Mouse (Mus musculus): ENCODE results near the gene Ptpro.

Ptpro gene

DNA sequence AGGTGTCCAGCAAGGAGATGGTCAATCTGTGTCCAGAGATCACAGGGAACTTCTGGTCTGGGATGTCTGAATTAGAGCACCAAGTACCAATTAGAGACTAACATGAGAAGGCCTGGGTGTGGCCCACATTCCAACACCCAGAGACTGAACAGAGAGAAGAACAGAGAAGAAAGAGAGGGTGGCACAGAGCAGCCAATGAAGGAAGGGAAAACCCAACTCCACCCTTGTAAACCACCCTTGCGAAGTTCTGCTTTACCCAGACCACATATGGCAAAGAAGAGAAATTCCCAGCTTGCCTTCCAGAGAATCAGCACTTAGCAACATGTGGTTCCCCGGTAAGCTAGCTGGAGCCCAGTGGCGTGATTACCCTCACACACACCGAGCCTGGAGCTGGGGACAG, 152.1 kb downstream of the Ptpro start:
- no peak for TF ChIP-seq GATA4 (IDR thresholded peaks at IDR 0.05; ENCODE audit: insufficient replicate concordance, low read length)

DNA sequence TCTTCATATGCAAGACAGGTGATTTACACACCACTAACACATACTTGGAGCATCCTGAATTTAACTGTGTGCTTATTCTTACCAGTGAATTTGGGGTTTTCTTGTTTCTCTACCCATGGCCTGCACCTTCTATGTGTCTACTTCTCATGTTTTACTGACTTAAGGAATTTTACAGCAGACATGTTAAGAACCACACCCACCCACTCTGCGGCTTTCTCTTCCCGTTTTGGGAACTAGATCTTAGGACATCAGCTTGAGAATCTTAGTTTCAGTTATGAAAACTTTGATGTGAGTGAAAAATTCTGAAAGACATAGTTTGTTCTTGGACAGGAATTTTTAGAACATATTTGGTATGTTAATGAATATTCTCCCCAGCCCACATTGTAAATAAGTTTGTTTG, 153.6 kb downstream of the Ptpro start:
- no peak for TF ChIP-seq GATA4 (IDR thresholded peaks at IDR 0.05; ENCODE audit: insufficient replicate concordance, low read length)

DNA sequence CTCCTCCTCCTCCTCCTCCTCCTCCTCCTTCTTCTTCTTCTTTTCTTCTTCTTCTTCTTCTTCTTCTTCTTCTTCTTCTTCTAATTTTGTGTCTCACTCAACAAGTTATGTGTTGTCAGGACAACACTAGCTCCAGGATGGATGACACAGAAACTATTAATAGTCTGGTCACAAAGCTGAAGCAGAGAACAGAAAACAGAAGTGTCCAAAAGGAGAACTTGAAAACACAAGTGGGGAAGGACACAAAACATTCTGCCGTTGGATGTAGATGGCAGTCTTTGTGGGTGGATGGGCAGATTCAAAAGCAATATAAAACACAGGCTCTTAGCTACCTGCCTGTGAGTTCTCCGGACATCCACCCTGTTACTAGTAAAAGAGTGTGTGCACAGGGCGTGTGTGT, 158.4 kb downstream of the Ptpro start:
- no peak for TF ChIP-seq GATA4 (IDR thresholded peaks at IDR 0.05; ENCODE audit: insufficient replicate concordance, low read length)

DNA sequence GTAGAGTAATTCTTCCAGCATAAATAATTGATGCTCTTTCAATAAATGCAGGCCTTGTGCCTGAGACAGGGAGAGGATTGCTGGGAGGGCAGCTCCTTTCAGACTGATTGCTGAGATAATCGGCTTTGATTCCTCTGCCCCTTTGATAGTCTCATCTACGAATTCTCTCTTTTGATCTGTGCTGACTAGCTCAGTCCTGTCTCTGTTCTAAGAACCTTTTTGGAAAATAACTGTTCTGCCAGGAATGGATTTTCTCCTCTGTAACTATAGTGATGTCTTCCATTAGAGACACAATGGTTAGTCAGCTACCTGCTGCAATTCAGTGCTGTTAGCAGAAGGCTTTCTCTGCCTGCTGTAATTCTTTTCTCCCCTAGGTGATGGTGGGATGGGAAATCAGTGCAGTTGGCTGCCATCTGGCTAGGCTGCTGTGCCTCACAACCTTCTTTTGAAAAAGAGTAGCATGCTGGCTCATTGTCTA, 159.8 kb downstream of the Ptpro start:
- TF ChIP-seq GATA4 (IDR thresholded peaks at IDR 0.05; ENCODE audit: insufficient replicate concordance, low read length) = no peak

DNA sequence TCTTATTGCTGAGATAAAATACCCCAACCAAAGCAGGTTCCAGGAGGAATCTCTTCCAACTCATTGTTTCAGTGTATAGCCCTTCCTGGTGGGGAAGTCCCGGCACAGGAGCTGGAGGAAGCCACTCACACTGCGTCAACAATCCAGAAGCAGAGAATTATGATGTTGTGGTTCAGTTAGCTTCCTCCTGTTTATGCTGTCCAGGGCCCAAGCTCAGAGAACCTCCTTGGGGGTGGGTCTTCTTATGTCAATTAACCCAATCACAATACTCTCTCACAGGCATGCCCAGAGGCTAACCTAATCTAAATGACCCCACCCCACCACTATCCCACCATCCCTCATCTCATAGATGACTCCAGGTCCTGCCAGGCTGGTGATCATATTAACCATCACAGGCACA, 160.9 kb downstream of the Ptpro start:
- TF ChIP-seq GATA4 (IDR thresholded peaks at IDR 0.05; ENCODE audit: insufficient replicate concordance, low read length) = no peak

DNA sequence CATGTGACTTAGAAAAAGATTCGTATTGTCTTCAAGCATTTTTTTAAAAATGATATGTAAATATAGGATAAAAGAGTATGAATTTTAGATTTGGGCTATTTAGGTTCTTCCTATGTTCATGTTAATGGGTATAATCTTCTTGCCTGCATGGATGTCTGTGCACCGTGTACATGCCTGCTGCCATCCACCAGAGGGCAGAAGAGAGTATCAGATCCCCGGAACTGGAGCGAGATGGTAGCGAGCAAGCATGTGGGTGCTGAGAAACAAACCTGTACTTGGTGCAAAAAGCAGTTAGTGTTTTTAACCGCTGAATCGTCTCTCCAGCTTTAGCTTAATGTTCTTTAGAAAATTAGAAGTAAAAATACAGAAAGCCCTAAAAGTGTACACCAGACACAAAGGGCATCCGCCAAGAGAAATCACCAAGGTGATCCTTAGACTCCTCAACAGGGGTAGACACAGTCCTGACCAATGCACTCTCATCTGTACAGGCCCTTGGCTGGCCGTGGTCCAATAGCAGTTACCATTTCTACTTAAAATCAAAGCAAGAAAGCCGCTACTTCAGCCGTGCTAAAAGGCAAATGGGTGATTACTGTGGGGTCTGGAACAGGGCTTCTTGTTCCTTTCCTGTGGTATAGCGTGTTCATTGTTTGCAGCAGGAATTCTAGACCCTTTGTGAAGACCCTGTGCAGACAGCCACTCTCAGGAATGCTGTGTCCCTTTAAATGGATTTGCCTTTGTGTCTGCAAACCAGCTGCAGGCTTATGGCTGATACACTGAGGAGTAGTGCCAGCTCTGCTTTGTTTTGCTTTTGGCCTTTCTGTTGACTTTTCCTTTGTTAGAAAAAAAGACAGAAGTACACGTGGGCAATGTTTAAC, 162.6 kb downstream of the Ptpro start:
- no peak for TF ChIP-seq GATA4 (IDR thresholded peaks at IDR 0.05; ENCODE audit: insufficient replicate concordance, low read length)

DNA sequence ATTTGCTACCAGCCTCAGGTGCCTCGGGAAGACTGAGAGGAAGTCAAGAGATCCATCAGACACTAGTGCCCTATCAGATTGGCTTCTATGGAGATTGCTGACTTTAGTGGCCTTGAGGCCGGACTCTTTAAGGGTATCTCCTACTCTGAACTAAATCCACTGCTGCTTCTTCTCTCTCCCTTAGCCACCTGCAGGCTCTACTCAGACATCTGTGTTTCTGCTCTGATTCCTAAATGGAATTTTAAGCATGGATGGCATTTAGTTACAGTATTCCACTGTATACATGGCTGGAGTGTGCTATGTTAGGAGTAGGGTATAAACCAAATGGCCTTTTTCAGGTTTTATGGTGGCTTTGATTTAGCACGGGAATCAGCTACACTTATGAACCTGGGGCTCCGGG, 170.7 kb downstream of the Ptpro start:
- no peak for TF ChIP-seq GATA4 (IDR thresholded peaks at IDR 0.05; ENCODE audit: insufficient replicate concordance, low read length)

DNA sequence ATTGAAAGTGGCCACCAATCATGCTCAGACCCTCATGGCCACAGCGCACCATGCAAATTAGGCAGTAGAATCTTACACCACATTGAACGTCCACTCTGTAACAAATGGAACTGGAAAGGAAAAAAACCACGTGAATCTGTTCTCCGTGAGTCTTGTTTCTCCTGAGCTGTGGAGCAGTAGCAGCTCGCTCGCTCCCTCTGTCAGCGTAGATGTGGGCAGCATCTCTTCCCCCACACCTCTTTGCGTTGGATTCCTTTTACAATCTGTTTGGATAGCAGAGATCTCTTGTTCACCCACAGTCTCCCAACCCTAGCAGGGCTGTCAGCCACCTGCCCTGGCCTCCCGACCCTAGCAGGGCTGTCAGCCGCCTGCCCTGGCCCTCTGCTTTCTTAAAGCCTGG, 171.7 kb downstream of the Ptpro start:
- no peak for TF ChIP-seq GATA4 (IDR thresholded peaks at IDR 0.05; ENCODE audit: insufficient replicate concordance, low read length)

DNA sequence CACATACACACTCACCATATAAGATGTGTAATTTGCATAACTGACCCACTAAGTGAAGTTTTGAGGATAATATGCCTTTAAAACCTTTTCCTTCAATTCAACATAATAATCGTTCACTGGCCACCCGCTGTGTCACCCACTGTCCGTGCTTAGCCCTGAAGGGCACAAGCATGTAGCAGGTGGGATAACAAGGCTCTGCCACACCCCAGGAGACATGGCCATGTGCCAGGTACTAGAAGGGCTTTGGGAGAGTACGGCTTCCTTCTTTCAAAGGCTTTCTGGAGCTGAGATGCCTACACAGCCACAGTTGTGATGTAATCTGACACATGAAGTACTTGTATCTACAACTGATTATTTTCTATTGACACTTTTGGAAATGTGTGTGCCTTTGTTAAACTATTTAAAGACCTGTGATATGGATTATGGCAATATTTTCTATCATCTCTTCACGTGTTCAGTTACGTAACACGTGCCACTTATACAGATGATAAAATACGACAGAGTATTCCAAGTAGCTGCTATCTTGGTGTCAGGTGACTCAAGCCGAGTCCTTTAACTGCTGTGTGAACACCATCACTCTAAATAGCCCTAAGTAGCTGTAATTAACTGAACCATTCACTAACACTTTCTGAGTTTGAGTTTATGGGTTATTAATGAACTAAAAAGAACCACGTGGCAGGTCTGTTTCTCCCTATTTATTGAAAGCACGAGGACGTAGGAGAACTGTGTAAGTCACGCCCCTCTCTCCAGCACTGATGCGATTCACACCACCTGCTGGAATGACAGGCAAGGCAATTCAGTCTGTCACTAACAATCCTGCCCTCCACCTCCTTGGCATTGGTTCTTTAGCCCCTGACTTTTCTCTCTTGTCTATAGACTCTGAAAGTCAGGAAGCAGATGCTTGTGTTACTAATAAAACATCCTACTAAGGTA, 173.6 kb downstream of the Ptpro start:
- no peak for TF ChIP-seq GATA4 (IDR thresholded peaks at IDR 0.05; ENCODE audit: insufficient replicate concordance, low read length)

DNA sequence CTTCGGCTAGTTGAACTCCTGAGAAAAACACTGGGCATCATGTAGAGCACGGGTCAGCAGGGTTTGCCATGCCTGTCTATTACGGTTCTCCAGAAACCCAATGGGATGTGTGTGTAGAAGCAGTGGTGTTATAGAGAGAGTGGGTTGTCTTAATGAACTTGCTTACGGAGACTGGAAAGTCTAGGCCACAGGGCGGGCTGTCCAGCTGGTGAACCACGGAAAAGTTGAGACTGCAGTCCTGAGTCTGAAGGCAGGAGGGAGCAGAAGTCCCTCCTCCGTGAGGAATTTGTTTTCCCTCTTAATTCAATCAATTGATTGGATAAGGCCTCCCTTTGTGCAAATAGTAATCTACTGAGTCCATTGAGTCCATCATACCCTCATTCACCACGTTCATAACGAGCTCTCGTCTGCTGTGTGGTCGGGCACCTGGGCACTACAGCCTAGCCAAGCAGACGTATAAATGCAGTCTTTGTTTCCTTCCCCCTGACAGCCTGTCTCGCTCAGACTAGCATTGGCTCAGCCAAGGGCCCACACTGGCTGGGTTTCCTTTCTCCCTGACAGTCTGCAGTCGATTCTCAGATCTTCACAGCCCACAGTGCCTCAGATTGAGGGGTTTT, 181.5 kb downstream of the Ptpro start:
- no peak for TF ChIP-seq GATA4 (IDR thresholded peaks at IDR 0.05; ENCODE audit: insufficient replicate concordance, low read length)

DNA sequence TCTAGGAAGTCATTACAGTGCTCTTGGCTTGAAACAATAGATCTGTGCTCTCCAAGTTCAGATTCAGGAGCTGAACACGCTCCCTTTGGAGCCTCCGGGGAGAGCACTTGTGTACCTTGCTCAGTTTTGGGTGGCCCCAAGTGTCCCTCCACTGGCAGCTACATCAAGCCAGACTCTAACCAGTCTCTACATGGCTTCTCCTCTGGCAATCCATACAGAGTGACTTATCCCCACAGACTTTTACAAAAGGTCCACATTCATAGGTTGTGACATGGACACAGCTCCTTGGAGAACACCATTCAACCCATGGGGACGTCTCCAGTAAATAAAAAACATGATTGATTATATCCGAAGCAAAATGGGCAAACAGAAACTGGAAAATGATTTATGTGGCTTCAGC, 185.4 kb downstream of the Ptpro start:
- TF ChIP-seq GATA4 (IDR thresholded peaks at IDR 0.05; ENCODE audit: insufficient replicate concordance, low read length) = no peak

DNA sequence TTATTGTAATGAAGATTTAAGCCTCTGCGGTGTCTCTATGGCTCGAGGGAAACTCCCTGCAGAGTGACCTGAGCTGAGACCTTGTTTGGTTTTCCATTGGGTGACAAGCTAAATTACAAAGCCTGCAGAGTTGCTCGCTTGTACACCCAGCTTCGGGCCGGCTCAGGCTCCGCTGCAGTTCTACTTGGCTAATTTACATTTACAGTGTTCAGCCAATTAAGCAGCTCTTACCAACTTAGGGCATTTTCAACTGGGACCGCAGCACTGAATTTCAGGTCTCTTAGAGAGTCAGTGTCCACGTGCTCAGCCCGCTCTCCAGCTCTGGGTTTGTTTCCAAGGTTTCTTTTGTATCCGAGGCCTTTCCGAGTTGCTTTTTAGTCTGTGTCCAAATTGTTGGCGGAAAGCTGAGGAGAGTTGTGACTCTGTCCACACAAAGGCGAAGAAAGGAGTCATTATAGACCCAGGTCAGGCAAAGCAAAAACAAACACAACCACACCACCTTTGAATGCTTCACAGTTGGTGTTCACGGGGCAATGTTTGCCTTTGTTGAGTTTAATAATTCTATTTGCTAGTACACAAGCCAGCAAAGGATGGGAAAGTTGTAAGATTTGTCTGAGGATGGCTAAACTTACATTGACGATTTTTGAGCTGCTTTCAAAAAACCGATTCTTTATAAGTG, 185.9 kb downstream of the Ptpro start:
- no peak for TF ChIP-seq GATA4 (IDR thresholded peaks at IDR 0.05; ENCODE audit: insufficient replicate concordance, low read length)

DNA sequence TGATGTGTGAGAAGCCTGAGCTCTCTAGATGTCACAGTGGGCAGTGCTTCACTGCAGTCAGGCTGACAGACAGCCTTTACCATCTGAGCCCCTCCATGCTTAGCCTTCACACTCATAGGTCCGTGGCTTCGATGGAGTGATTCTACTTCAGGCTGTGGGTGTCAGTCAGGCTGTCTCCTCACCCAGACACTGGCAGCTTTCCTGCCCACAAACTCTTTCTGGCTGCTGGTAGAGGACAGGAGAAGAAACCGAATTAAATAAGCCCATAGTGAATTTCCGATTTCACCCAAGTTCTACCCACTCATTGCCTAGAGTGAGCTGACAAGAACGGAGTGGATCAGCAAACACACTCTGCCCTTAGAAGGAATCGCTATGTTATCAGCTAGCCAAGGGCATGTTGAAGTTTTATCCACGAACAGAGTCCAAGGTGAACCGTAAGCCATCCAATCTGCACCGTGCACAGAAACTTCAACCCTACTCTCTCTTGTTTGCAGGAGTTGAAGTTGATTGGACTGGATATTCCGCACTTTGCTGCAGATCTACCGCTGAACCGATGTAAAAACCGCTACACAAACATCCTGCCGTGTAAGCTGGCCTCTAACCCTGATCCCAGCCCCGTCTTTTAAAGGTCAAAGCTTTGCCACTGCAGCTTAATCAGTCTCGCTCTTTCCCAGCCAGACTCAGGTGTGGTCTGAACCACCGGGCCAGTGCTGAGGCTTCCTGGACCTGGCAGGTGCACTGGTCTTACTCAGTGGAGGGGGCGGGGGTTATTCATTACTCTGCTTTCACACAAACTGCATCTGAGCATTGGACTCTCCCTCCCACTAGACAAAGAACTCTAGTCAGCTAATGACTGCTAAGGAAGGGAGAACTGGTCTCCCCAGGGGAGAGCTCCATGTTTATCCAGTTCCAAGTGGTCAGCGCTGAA, 188.7 kb downstream of the Ptpro start:
- no peak for TF ChIP-seq GATA4 (IDR thresholded peaks at IDR 0.05; ENCODE audit: insufficient replicate concordance, low read length)

DNA sequence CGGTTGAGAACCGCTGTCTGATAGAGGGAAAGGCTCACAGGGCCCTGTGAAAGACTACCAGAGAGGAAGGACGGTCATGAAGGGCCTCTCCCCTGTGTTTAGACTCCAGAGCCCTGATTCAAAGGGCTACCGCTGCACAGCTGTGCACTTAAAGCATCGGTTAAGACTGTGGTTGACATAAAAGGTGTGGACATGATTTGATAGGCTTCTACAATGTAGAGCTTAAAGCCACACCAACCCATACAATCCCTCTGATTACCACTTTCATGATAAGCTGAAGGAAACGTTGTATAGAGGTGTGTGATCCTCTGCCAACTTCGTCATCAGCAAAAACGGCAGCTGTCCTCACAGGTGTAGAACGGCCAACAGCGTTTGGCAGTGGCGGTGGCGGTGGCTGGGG, 191.0 kb downstream of the Ptpro start:
- no peak for TF ChIP-seq GATA4 (IDR thresholded peaks at IDR 0.05; ENCODE audit: insufficient replicate concordance, low read length)

Data from liver, adult (tissue).